Mouse (Mus musculus) adrenal gland, postnatal 4 days (tissue): ENCODE measurements around the gene Cdkal1. TPM values are rescaled to one million over a fixed set of nuclear protein-coding genes. Genes with fewer than 3 reads are reported as not detected.
A peak's percentile ranks its signal among the peaks of the same experiment; 100 is the strongest.

ENCODE experiments used
- DNase-seq, 2 experiments: peaks; one replicate each; pipeline ENCODE4 v3.0.0; 2021 to 2022; ENCODE audit warnings: low spot score in 2 of 2, mixed read lengths in 2 of 2
- long read RNA-seq, 2 experiments: library from polyadenylated mRNA; stranded (forward); transcript quantifications; one replicate each; pipeline ENCODE4 v2.0.0; 2021
- total RNA-seq, 2 experiments: library from RNA; stranded (reverse); gene quantifications; 2 replicates each; pipeline ENCODE4 v1.2.3; 2021

The Cdkal1 gene
- 10 to 100 TPM; 31.9 to 34.3 TPM for total RNA-seq
- long read RNA-seq, experiment 1, transcript Cdkal1-201 (16 exons, 2,629 nt) = major isoform, 10 of 12 reads
- long read RNA-seq, experiment 1, partial matches to known transcripts = 0 of 12 reads
- long read RNA-seq, experiment 1, other reads (novel, unspliced or antisense) = 2 of 12 reads
- long read RNA-seq, experiment 2, transcript Cdkal1-201 (16 exons, 2,629 nt) = major isoform, 27 of 36 reads
- long read RNA-seq, experiment 2, partial matches to known transcripts = 5 of 36 reads
- long read RNA-seq, experiment 2, other reads (novel, unspliced or antisense) = 4 of 36 reads

DNA sequence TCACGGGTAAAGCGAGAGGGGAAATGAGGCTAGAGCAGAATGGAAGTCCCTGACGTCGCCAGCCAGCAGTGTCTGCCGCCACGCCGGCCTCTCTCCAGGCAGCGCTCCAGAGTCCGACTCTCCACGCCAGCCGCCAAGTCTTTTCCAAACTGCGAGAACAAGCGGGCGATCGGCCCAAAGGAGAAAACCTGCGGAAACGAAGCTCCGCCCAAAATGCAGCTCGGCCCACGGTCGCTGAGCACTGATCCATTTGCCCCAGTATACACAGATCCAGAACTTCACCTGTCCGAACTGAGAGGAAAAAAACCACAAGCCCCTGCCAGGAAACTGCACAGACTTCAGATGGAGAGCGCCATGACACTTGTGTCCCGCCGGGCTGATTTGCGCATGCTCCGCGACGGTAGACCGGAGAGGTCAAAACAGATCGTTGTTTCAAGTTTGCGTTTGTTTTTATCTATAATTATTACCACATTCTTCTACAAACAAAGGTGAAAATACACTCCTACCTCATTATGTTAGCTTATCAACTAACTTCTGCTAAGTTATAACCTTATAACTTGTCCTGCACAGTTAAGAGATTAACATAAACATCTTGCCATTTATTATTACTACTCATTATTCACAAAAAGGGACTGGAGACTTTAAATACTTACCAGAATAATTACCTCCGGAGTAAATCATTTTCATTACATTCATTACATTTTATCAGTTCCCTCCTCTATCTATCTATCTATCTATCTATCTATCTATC, at the start of gene Cdkal1:
Cdkal1 (minus strand) TSS at position 394 of the 751 bp plus-strand sequence.
- peak; percentile 66 to 67 for DNase-seq

DNA sequence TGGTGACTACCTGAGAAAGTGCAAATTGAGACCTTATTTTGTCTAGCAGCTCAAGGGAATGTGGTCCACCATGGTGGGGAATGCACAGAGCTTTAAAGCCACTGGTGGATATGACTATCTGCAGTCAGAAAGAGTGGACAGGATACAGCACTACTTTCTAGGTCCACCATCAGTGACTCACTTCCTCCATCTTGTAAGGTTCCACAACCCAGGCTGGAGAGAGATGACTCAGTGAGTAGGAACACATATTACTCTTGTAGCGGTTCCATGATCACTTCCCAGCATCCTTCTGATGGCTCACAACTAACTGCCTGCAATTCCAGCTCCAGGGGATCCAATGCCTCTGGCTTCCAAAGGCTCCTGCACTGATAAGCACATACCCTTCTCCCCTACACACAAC, 47.9 kb upstream of the Cdkal1 start:
- DNase-seq = no peak

DNA sequence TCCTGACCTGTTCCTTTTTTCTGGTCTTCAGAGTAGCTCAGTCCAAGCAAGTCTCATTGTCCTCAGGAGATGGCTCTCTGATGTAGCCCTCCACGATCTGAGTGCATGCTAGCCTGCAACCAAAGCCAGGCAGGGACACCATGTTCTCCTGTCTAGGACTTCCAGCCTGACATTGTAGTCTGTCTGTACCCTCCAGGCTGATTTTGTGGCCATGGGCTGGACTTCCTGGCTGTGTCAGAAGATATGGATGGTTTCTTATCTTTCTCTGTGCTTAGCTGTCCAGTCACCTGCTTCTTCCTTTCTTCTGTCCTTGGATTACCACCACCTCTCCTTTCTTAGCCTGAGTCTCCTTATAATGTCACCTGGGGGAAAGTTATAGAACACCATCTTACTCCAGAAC, 47.2 kb upstream of the Cdkal1 start:
- no peak for DNase-seq

DNA sequence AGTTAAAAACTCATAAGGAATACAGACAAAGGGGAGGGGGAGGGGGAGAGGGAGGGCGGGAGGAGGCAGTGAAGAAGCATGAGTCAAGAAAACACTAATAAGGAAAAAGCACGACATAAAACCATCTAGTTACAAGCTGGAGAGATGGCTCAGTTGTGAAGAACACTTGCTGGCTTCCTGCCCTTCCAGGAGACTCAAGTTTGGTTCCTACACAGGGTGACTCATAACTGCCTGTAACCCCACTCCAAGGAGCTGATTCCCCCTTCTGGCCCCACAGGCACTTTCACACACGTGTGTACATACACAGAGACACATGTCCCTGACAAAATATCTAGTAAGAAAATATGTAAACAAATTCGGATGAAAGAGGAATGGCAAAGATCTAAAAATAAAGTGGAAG, 46.2 kb upstream of the Cdkal1 start:
- DNase-seq = no peak

DNA sequence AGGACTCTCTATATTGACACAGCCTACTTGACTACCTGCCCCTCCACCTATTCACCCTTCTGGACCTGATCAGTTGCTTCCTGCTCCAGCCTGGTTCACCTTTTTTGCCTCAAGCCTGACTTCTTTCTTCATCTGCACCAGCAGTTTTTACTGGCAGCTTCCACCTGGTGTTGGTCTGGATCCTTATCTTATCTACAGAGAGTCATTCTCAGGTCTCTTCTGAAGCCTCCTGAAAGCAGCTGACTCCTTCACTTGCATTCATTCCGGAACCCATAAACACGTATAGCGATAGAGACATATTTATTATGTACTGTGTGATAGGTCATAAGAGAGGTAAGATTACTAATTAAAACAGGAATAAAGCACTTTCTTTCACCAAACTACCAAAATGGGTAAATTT, 11.3 kb upstream of the Cdkal1 start:
- DNase-seq = no peak

DNA sequence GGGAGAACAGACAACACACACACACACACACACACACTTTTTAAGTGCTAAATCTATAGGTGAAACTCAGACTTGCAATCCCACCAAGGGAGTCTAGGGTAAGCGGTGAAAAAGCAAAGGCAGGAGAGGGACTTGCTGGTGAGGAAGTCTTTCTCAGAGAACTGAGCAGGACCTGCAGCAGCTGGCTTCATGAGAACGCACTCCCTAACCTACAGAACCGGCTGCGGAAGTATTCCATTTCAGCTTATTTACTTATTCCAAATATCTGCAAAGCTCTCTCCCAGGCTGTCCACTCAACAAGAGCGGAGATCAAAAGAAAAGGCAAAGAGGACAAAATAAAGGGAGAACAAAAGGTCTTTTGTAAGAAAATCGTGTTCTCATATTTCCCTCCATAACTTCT, 8.9 kb upstream of the Cdkal1 start:
- no peak for DNase-seq

DNA sequence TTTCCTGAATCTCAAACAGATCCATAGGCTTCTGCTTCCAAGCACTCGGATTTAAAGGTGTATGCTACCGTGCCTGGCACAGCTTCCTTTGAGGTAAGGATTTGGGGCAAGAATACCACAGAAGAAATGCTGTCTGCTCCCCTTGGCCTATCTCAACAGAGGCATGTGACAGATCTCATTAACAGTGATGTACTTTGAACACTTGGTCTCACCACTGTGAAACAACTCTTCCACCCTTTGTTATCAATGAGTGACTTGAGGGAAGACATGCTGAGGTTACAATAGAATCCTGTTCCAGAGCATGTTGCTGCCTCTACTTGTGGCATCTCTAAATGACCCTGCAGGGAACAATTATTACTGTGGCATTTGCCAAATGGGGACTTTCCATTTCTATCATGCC, 4.6 kb upstream of the Cdkal1 start:
- DNase-seq = no peak

DNA sequence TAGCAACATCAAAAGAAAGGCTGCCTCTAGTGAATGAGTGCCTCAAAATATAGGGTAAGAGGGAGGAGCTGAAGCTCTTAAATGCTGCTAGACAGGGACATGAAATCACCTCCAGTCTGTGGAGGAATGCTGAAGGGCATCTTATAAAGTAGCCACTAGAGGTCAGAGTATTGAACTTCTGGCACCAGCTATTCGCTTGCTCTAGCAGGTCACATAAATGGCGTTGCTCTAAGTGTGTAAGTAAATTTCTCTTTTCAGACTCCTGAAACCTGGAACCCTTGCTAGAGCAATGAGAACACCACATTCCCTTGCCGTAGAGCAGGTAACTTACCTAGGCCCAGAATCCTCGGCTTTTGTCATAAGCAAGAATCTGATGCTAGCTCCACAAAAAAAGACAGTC, 2.0 kb upstream of the Cdkal1 start:
- DNase-seq = no peak

DNA sequence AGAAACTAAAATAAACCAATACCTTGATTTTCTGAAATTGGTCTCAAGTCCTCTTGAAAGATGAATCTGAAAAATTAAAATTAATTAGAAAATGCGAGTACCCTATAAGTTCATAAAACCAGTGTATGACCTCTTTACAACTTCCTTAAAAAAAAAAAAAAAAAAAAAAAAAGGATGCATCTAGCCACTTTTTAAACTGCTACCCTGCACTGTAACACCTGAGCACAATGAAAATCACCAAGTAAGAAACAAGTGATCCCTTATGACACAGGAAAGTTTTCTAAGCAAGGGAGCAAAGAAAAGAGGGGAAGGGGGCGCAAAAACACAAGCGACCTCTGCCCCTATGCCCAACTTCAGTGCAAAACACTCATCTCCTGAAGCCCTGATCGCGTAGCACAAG, 598 bp downstream of the Cdkal1 start:
- no peak for DNase-seq

DNA sequence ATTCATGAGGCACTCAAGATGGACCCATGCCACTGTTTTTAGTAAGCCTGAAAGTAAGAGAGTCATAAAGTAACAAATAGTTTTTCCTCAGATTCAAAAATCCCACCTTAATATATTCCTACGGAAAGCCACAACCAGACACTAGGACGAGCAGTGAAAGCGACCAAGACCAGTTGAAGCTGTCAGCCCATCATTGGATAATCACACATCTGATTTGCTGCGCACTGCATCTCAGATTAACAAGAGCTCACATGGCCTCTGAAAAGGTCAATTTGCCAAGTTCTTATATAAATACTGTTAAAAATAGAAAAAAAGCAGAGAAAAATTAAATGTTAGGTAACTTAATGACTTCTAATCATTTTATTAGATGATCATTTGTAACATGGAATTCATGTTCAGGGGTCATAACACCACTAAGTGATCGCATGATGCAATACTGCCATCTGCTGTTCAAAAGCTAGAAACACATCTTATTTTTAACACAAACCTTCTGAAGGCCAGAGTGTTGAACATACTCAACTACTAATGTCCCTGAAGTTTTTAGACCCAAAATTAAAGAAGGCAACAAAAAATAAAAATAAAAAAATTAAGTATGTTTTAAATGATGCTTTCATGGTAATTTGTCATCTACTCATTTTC, 16.9 kb downstream of the Cdkal1 start:
- no peak for DNase-seq

DNA sequence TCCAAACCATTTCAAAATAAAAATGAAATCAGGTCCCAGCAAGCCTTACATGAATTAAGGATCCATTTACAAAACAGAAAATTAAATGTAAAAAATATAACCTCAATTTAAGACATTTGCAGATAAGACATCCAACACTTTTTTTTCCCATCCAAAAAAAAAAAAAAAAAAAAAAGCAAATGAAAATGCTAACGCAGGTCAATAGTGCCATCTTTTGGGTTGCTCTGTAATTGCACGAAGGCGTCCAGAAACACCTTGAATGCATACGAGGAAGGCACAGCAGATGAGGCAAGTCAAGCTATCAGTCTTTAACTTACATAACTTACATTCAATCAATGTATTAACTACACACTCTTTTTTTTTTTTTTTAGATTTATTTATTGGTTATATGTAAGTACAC, 20.3 kb downstream of the Cdkal1 start:
- DNase-seq = no peak

DNA sequence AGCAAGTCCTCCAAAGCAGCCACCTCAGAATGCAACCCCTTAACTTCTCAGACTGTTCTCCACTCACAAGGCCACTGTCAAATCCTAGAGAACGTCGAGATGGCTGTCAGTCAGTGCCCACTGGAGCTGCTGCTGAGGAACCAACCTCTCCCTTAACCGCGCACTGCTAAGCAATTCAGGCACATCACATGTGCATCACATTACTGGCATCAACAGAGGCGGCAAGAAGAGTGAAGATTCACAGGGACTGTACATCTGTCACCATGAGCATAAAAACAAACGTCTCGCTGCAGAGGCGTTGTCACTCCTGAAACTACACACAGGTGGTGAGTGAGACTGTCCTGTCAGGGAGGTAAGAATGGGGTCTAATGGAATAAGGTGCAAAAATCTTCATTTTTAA, 21.7 kb downstream of the Cdkal1 start:
- DNase-seq = no peak

DNA sequence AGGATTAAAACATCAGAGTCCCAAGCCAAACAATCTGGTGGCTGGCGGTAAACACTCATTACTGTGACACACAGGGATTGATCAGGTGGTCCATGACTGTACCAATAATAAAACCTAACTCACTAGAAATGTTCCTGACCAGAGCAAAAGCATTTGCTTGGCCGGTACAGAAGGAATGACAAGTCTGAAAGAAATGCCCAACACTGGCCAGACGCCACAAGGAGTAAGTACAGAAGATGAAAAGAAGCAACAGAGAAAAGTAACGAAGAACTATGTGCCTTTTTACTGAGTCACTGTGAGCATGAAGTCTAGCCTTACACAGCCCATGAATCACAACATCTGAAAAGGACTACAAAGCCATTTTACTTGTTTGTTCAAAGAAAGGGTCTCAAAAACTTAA, 24.3 kb downstream of the Cdkal1 start:
- DNase-seq = no peak

DNA sequence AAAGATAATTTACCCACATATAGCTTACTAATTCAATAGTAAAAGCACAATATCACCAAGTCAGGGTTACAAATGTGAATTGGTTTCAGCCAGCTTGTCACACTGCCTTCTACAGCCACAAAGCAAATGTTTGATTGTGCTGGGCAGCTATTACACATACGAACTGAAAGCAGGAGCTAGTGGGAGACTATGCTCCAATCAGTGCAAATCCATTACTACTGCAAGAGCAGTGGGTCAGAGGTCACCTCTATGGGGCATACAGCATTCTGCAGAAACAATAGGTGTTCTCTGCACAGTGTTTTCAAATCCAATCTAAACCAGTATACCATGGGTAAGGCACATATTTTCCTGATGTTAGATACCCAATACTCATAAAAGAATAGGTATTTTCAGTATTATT, 27.4 kb downstream of the Cdkal1 start:
- DNase-seq = no peak

DNA sequence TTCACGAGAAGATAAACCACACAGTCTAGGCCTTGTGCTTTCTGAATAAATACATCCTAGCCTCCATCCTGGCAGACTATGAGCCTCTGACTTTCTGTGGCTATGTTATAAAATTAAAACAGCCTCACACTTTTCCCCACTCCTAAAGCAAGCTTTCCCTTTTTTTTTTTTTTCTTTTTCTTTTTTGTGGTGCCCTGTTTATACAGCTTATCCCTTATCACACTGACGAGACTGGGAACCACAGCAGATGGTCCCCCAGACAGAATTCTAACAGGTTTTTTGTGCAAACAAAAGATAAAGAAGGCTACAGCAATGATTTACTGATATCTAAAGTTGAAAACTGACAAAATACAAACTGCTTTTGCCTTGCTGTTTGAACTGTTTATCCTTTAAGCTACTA, 29.0 kb downstream of the Cdkal1 start:
- no peak for DNase-seq

DNA sequence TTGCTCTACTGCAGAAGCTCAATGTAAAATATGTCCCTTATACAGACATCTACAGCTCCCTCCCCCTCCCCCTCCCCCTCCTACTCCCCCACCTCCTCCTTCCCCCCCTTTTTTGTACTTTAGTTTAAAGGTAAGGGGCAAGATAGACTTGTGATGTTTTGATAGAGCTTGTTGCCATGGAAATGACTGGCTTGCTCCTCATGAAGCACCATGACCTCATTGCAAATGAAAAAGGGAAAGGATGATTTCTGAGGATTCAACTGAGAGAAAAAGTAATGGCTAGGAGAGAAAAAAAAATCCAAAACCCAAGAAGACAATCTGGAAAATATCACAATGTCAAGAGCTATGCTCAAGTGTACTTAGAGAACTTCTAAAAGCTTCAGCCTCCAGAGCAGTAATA, 29.4 kb downstream of the Cdkal1 start:
- DNase-seq = no peak

DNA sequence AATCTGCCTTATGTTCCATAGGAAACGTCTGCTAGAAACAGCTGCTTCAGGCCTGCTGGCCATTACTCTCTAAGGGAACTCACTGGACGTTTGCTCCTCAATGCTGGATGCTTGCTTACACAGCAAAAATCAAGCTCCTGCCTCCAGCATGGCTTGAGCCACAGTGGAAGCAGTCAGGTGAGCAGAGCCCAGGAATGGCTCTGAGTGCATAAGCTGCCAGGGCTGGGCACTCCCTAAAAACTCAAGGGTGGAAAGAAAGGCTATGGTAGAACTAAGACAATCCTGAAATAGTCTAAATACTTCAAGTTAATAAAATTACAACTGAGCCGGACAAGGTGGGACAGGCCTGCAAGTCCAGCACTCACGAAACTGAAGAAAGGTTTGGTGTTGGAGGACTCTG, 30.7 kb downstream of the Cdkal1 start:
- DNase-seq = no peak

DNA sequence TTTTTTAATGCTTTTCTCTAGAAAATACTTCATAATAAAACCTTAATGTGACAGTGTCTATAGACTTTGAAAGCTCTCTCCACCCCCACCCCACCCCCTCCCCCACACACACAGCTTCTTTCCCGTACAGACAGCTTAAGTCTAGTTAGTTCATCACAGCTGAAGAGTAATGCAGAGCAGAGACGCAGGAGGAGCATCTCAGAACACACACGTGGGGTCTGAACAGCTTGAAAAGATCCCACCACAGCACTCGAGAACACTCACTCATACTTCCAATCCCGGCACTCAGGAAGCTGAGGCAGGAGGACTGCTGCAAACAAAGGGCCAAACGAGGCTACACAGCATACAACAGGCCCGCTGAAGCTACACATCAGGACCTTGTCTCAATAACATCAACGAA, 31.1 kb downstream of the Cdkal1 start:
- no peak for DNase-seq

DNA sequence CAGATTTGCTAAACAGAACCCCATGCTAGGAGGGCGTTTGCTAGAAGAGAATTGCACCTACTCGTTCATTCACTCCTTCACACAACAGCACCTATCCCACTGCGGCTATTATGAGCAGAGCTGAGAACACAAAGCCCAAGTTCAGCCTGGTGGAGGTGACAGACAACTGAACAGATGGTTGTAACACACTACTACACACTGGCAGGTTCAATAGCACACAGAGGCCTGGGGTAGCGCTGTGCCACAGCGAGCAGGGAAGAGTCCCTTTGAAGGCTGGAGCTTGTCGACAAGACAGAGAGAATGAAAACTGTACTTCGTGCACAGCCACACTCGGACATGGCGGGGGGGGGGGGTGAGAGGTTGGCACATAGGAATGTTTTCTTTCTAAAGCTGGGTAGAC, 31.6 kb downstream of the Cdkal1 start:
- no peak for DNase-seq

DNA sequence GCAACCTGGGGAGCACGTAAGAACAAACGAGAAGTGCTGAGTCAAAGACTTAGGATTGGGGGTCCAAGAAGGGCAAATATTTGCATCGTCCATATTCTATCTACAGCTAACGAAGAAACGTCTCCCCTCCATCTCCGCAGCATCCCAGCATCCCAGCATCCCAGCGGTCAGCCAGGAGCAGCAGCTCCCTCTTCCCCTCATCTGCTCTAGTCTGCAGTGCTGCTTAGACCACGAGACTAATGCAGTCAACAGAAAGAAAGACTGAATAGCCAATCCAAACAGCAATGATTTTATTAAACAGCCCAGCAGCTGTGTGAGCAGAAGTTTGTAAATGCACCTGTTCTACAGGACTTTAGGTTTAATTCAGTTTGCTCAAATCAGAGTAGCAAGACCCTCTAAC, 32.0 kb downstream of the Cdkal1 start:
- no peak for DNase-seq

DNA sequence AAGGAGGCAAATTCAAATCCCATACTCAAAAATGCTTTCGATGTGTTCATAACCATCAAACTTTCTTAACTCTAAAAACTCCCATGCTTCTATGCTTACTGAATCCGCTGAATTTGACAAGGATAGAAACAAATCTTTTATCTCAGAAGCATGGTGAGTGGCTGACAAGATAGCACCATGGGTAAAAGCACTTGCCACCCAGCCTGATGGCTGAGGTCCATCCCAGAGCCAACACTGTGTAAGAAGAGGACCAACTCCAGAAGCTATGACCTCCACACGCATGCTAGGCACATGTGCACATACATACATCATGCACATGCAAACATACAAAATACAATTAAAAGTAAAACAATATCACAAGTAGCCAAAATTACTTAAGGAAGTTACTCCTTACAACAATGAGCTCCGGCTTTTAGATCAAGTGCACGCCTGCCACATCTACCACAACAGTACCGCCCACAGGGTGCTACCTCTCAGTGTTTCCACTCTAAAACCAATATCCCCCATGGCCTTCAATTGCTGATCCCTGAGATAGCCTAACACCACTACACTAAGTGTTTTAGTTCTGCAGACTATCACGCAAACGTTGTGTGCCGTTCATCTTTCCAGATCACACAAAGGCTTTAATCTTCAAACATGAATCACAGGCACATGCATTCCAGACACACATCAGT, 35.4 kb downstream of the Cdkal1 start:
- no peak for DNase-seq

DNA sequence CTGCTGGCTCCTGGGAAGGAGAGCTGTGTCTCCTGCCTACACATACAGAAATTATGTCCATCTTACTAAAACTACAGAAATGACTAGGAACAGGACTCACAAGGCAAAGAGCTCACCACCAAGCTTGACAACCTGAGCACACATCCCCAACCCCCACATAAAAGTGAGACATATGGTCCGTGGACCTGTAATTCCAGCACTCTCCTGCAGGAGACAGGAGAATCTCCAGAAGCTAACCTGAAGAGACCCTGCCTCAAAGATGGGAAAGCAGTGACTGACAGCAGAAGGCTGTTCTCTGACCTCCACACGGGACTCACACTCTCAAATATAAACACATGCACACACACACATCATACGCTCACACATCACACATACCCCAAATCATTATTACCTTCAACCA, 36.3 kb downstream of the Cdkal1 start:
- no peak for DNase-seq
